Mouse (Mus musculus) cerebellum, adult 18-20 months (tissue): ENCODE measurements around the gene Shc2.

Experiments used
- DNase-seq, 2 experiments: peaks; one replicate each; pipeline ENCODE4 v3.0.0; 2021

The Shc2 gene

DNA sequence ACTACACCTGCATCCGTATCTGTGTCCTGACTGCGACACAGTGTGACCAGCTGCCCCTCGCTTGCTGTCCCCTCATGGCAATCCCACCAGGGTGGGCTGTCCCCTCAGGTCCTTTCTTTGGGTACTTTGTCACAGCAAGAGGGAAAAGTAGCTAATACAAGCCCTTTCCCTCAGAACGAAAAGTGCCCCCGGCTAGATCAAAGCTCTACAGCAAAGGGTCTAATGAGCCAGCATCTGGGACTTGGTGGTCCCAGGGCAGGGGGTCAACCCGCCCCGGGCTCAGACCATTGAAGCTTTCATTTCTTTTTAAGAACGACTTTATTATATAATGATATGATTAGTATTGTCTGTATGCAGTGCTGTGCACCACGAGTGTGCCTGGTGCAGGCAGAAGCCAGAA lies 59.4 kb downstream of the Shc2 start:
- no peak for DNase-seq

DNA sequence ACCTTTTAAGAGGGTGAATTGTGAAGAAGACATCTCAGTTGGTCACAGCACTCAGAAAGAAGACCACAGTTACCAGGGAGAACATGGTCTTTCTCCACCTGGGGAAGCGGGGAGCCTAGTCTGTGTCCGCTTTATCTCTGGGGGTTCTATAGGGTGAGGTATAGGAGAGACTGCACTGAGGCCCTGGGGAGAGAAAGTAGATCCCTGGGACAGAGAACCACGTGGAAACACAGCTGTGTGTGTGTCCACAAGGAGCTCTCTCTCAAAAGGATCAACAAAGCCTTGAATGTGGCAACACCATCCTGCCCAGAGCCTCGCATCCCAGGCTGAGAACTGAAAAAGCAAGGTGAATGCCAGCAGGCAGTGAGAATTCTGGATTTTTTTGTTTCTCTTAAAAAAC lies 60.3 kb downstream of the Shc2 start:
- DNase-seq = no peak

DNA sequence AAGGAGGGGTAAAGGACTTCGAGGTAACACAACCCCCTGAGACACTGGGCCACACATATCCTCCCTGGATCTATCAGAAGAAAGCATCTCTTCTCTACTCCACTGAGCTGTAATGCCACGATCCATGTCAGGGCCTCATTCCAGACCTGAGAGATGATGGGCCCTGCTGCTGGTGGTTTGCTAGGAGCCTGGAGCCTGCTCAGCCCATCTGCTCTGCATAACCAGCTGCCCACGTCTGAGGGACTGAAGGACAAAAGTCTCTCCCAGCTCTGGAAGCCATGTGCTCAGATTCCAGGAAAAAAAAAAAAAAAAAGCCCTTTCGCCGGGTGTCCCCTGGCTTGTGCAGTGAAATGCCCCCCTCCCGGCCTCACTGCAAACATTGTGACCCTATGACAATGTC lies 62.0 kb downstream of the Shc2 start:
- no peak for DNase-seq

DNA sequence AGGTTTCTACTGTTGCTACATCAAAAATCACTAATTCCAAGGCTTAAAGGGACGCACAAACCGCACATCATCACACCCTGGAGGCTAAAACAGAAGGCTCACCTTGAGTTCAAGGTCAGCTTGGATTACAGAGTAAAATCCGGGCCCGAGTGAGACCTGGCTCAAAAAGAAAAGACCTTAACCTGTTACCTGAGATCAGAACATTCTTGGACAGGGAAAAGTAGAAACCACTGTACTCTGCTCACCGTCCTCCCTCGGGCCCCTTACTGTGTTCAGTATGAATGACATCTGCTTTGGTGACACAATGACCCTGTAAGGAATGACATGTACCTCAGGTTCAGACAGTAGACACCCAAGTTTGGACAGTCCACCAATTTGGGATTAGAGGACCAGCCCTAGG lies 62.9 kb downstream of the Shc2 start:
- DNase-seq = no peak

GRCm38 (mm10) chr10:79574350-79574749 lies 63.4 kb downstream of the Shc2 start:
- no peak for DNase-seq

GRCm38 (mm10) chr10:79573611-79574010 lies 64.1 kb downstream of the Shc2 start:
- no peak for DNase-seq

GRCm38 (mm10) chr10:79571314-79571713 lies 66.4 kb downstream of the Shc2 start:
- DNase-seq = no peak

GRCm38 (mm10) chr10:79569921-79570320 lies 67.8 kb downstream of the Shc2 start:
- no peak for DNase-seq
